30 mouse cellular contexts compared by ENCODE assay signal in the genomic region with DNA sequence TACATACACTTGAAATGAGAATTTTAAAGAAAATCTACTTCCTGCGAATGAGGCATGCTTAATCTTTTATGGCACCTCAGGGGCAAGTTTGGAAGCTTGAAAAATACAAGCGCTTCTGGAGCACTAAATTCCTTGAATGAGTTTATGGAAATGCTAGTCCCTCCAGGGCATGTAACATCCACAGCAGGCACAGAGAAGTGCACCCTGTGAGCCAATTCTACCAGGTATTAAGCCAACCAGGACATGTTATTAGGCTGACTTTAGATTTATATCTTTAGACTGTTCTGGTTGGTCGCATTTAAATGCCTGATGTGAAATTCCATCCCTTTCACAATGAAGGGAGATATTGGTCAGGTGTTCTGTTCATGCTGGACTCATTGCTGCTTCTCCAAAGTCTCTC. TPM values are rescaled to one million over a fixed set of nuclear protein-coding genes. Genes with fewer than 3 reads are reported as not detected.
DNase-seq lines count a peak whose midpoint lies in the region; ATAC-seq lines count a peak whose summit lies in the region.
"Had no signal": no experiment of that assay in that cellular context is flagged by ENCODE, and none has a peak within 500 bp of the region (broad histone marks: within the 10 kb centered on the region; RNA-seq: fewer than 3 reads in every experiment).

No protein-coding gene starts in this region.

- H3K4me1 ChIP-seq in kidney, embryonic 14.5 days (ENCODE audit: control insufficient read depth, insufficient read depth, low read length): no peaks in the 10 kb centered on the region
- H3K4me1 ChIP-seq in midbrain, embryonic 16.5 days (ENCODE audit: control insufficient read depth, insufficient read depth, low read length): no peaks in the 10 kb centered on the region
- no peaks in the 10 kb centered on the region for H3K4me1 ChIP-seq in midbrain, embryonic 11.5 days (ENCODE audit: control insufficient read depth, insufficient read depth, low read length)
- H3K4me1 ChIP-seq in neural tube, embryonic 15.5 days: no peaks in the 10 kb centered on the region
- H3K4me1 ChIP-seq: embryonic facial prominence, embryonic 10.5 days; embryonic facial prominence, embryonic 15.5 days; forebrain, embryonic 12.5 days; heart, embryonic 13.5 days; limb, embryonic 15.5 days; liver, embryonic 13.5 days; megakaryocyte, embryonic 14.5 days had no signal

- H3K4me3 ChIP-seq in kidney, embryonic 14.5 days (ENCODE audit: low read length): no peak overlapping the region
- no peak overlapping the region for H3K4me3 ChIP-seq in midbrain, embryonic 16.5 days (ENCODE audit: low read depth, low read length)
- no peak overlapping the region for H3K4me3 ChIP-seq in midbrain, embryonic 11.5 days (ENCODE audit: low read depth, low read length)
- no peak overlapping the region for H3K4me3 ChIP-seq in neural tube, embryonic 15.5 days (replicated peaks)
- H3K4me3 ChIP-seq: embryonic facial prominence, embryonic 10.5 days; embryonic facial prominence, embryonic 15.5 days; forebrain, embryonic 12.5 days; heart, embryonic 13.5 days; left cerebral cortex, adult 2 months; limb, embryonic 15.5 days; liver, embryonic 13.5 days; megakaryocyte, embryonic 14.5 days had no signal

- no peaks in the 10 kb centered on the region for H3K9me3 ChIP-seq in kidney, embryonic 14.5 days (ENCODE audit: control insufficient read depth, low read length)
- H3K9me3 ChIP-seq in midbrain, embryonic 16.5 days (replicated peaks; ENCODE audit: control insufficient read depth, low read length, poor library complexity, severe bottlenecking): no peaks in the 10 kb centered on the region
- no peaks in the 10 kb centered on the region for H3K9me3 ChIP-seq in midbrain, embryonic 11.5 days (ENCODE audit: control insufficient read depth, low read length)
- no peaks in the 10 kb centered on the region for H3K9me3 ChIP-seq in neural tube, embryonic 15.5 days (replicated peaks)
- H3K9me3 ChIP-seq: embryonic facial prominence, embryonic 10.5 days; embryonic facial prominence, embryonic 15.5 days; forebrain, embryonic 12.5 days; heart, embryonic 13.5 days; limb, embryonic 15.5 days; liver, embryonic 13.5 days; megakaryocyte, embryonic 14.5 days had no signal

- H3K27me3 ChIP-seq in kidney, embryonic 14.5 days (ENCODE audit: control insufficient read depth, insufficient read depth, low read length): no peaks in the 10 kb centered on the region
- H3K27me3 ChIP-seq in midbrain, embryonic 16.5 days (ENCODE audit: control insufficient read depth, insufficient read depth, low read depth, low read length): no peaks in the 10 kb centered on the region
- H3K27me3 ChIP-seq in midbrain, embryonic 11.5 days (ENCODE audit: control insufficient read depth, insufficient read depth, low read length): no peaks in the 10 kb centered on the region
- H3K27me3 ChIP-seq in neural tube, embryonic 15.5 days (replicated peaks): no peaks in the 10 kb centered on the region
- H3K27me3 ChIP-seq: embryonic facial prominence, embryonic 15.5 days; forebrain, embryonic 12.5 days; heart, embryonic 13.5 days; limb, embryonic 15.5 days; liver, embryonic 13.5 days; megakaryocyte, embryonic 14.5 days; Patski had no signal

- H3K27ac ChIP-seq in kidney, embryonic 14.5 days (ENCODE audit: low read depth, low read length): no peak overlapping the region
- H3K27ac ChIP-seq in midbrain, embryonic 16.5 days (ENCODE audit: low read length): no peak overlapping the region
- H3K27ac ChIP-seq in midbrain, embryonic 11.5 days (ENCODE audit: low read depth, low read length): no peak overlapping the region
- peak overlapping the region; percentile 8; the same call in 1 of the 2 replicates for H3K27ac ChIP-seq in neural tube, embryonic 15.5 days (replicated peaks)
- H3K27ac ChIP-seq: embryonic facial prominence, embryonic 10.5 days; embryonic facial prominence, embryonic 15.5 days; forebrain, embryonic 12.5 days; heart, embryonic 13.5 days; hindbrain, embryonic 14.5 days; left cerebral cortex, adult 2 months; limb, embryonic 15.5 days; liver, embryonic 13.5 days; stomach, postnatal 0 days had no signal

- no peaks in the 10 kb centered on the region for H3K36me3 ChIP-seq in kidney, embryonic 14.5 days (ENCODE audit: control insufficient read depth, insufficient read depth, low read length)
- no peaks in the 10 kb centered on the region for H3K36me3 ChIP-seq in midbrain, embryonic 16.5 days (ENCODE audit: control insufficient read depth, insufficient read depth, low read length)
- H3K36me3 ChIP-seq in midbrain, embryonic 11.5 days (ENCODE audit: control insufficient read depth, insufficient read depth, low read length): no peaks in the 10 kb centered on the region
- no peaks in the 10 kb centered on the region for H3K36me3 ChIP-seq in neural tube, embryonic 15.5 days
- H3K36me3 ChIP-seq: embryonic facial prominence, embryonic 10.5 days; embryonic facial prominence, embryonic 15.5 days; forebrain, embryonic 12.5 days; heart, embryonic 13.5 days; limb, embryonic 15.5 days; liver, embryonic 13.5 days had no signal

- WGBS in kidney, embryonic 14.5 days: 51% methylated on average over 3 of the region's 3 CpGs
- WGBS in midbrain, embryonic 16.5 days: 57% methylated on average over 3 of the region's 3 CpGs
- 87% methylated on average over 3 of the region's 3 CpGs for WGBS in midbrain, embryonic 11.5 days
- WGBS in neural tube, embryonic 15.5 days: 28% methylated on average over 3 of the region's 3 CpGs

- no peak overlapping the region for H3K4me2 ChIP-seq in kidney, embryonic 14.5 days (replicated peaks; ENCODE audit: low read depth, low read length)
- no peak overlapping the region for H3K4me2 ChIP-seq in midbrain, embryonic 16.5 days (ENCODE audit: low read length)
- no peak overlapping the region for H3K4me2 ChIP-seq in midbrain, embryonic 11.5 days
- H3K4me2 ChIP-seq in neural tube, embryonic 15.5 days: no peak overlapping the region
- H3K4me2 ChIP-seq: embryonic facial prominence, embryonic 15.5 days; forebrain, embryonic 12.5 days; heart, embryonic 13.5 days; hindbrain, embryonic 14.5 days; limb, embryonic 15.5 days; liver, embryonic 13.5 days had no signal

- ATAC-seq in kidney, embryonic 14.5 days (ENCODE audit: low FRiP score, low TSS enrichment): peak; percentile 77; the same call in 1 of the 2 replicates
- ATAC-seq in midbrain, embryonic 16.5 days: 0 out of 2 replicates have a peak, but pooled peaks have one; percentile 32
- ATAC-seq in midbrain, embryonic 11.5 days (ENCODE audit: low FRiP score): no peak
- peak; percentile 68 for ATAC-seq in neural tube, embryonic 15.5 days (ENCODE audit: low FRiP score)
- ATAC-seq: forebrain, postnatal 0 days; intestine, postnatal 0 days; lung, postnatal 0 days; Patski had no signal

- no peak for DNase-seq in kidney, postnatal 25 days
- DNase-seq in midbrain, embryonic 11.5 days (ENCODE audit: low spot score, missing footprints): no peak
- peak; percentile 2 for DNase-seq in kidney, postnatal 14 days
- DNase-seq in thymus, postnatal 4 days: no peak
- DNase-seq: adrenal gland, postnatal 10 days; cerebellum, adult 8-10 months; cerebellum, postnatal 25 days; forebrain, postnatal 0 days; heart, postnatal 10 days; liver, embryonic 13.5 days; lung, adult 18-20 months; lung, postnatal 4 days; right cerebral cortex, postnatal 14 days; thymus, adult 18-20 months; thymus, postnatal 25 days had no signal

- H3K9ac ChIP-seq in kidney, embryonic 14.5 days (ENCODE audit: low read depth, low read length): no peak overlapping the region
- H3K9ac ChIP-seq in midbrain, embryonic 16.5 days (ENCODE audit: low read depth, low read length): no peak overlapping the region
- H3K9ac ChIP-seq in midbrain, embryonic 11.5 days (ENCODE audit: low read length): no peak overlapping the region
- H3K9ac ChIP-seq in neural tube, embryonic 15.5 days (replicated peaks): no peak overlapping the region
- H3K9ac ChIP-seq: embryonic facial prominence, embryonic 15.5 days; forebrain, embryonic 12.5 days; forebrain, postnatal 0 days; heart, embryonic 13.5 days; hindbrain, embryonic 14.5 days; limb, embryonic 15.5 days; liver, embryonic 13.5 days had no signal

RNA-seq across cellular contexts. Expression of gene Crbn, which starts 38.2 kb away (rescaled TPM):
- 38.3 and 52.1 TPM in 2 replicates for polyA plus RNA-seq in kidney, embryonic 14.5 days (2014; fragmentation: Nextera tagmentation; extraction: Ambion mirVana)
- 62.0 and 63.6 TPM in 2 replicates for polyA plus RNA-seq in midbrain, embryonic 16.5 days (2015; fragmentation: Nextera tagmentation; extraction: Ambion mirVana)
- polyA plus RNA-seq in midbrain, embryonic 11.5 days (2014; fragmentation: Nextera tagmentation; extraction: Ambion mirVana): 58.1 and 61.0 TPM in 2 replicates
- 63.6 and 64.5 TPM in 2 replicates for polyA plus RNA-seq in neural tube, embryonic 15.5 days (2015; fragmentation: Nextera tagmentation; extraction: Ambion mirVana)
